Mouse (Mus musculus) embryonic facial prominence, embryonic 15.5 days (tissue): ENCODE measurements at regions not wholly inside any gene's neighbourhood (a gene's known extent, or its start where the extent isn't known, plus 50 kb on each side); places are given as distances from the start of the nearest gene placed in this dataset.

Source experiments
- ATAC-seq: fragments of 200-750 bp; cut with Nextera tagmentation; 2 replicates; pipeline ENCODE4 v1.8.0; 2017; ENCODE audit warnings: low read depth, moderate TSS enrichment; ENCODE audit not compliant: insufficient number of reproducible peaks, low FRiP score, low TSS enrichment
- H3K27ac ChIP-seq: fragments of 300-500 bp; sonication (generic); replicated peaks from 2 replicates; pipeline ENCODE4 v1.5.1; 2015; ENCODE audit warnings: mild to moderate bottlenecking, inconsistent platforms
- H3K27me3 ChIP-seq: fragments of 300-500 bp; sonication (generic); 2 replicates; pipeline ENCODE4 v1.6.1; 2015; ENCODE audit warnings: inconsistent platforms
- H3K36me3 ChIP-seq: fragments of 300-500 bp; sonication (generic); 2 replicates; pipeline ENCODE4 v1.6.1; 2015; ENCODE audit warnings: mild to moderate bottlenecking, inconsistent platforms
- H3K4me1 ChIP-seq: fragments of 300-500 bp; sonication (generic); 2 replicates; pipeline ENCODE4 v1.6.1; 2015; ENCODE audit warnings: inconsistent platforms
- H3K4me2 ChIP-seq: fragments of 300-500 bp; sonication (generic); replicated peaks from 2 replicates; pipeline ENCODE4 v1.6.1; 2015; ENCODE audit warnings: mild to moderate bottlenecking, inconsistent platforms
- H3K4me3 ChIP-seq: fragments of 300-500 bp; sonication (generic); replicated peaks from 2 replicates; pipeline ENCODE4 v1.5.1; 2015; ENCODE audit warnings: mild to moderate bottlenecking, inconsistent platforms
- H3K9ac ChIP-seq: fragments of 300-500 bp; sonication (generic); 2 replicates; pipeline ENCODE4 v1.6.1; 2015; ENCODE audit warnings: inconsistent platforms
- H3K9me3 ChIP-seq: fragments of 300-500 bp; sonication (generic); replicated peaks from 2 replicates; pipeline ENCODE4 v1.6.1; 2016; ENCODE audit warnings: inconsistent platforms
- WGBS: fragments of 180-500 bp; shearing (Covaris S2); methylation state at CpG from one replicate; pipeline ENCODE4 v1.1.7; 2015; 5-methylcytosine and 5-hydroxymethylcytosine counted together

GRCm38 (mm10) chr13:26338795-26339194 is 431.2 kb downstream of the Hdgfl1 start:
- H3K4me2 ChIP-seq: no peak overlapping the region
- H3K36me3 ChIP-seq: no peaks in the 10 kb centered on the region
- no peaks in the 10 kb centered on the region for H3K27me3 ChIP-seq
- ATAC-seq: no peak
- H3K4me3 ChIP-seq: no peak overlapping the region
- no peaks in the 10 kb centered on the region for H3K9me3 ChIP-seq
- no peak overlapping the region for H3K27ac ChIP-seq
- H3K4me1 ChIP-seq: no peaks in the 10 kb centered on the region
- no peak overlapping the region for H3K9ac ChIP-seq
- 66% methylated on average over 3 of the region's 3 CpGs for WGBS

- H3K27ac ChIP-seq: no peak overlapping the region
- 68% methylated on average over 3 of the region's 3 CpGs for WGBS
- no peak overlapping the region for H3K9ac ChIP-seq
- H3K27me3 ChIP-seq: no peaks in the 10 kb centered on the region
- no peak overlapping the region for H3K4me3 ChIP-seq
- no peaks in the 10 kb centered on the region for H3K9me3 ChIP-seq
- no peak overlapping the region for H3K4me2 ChIP-seq
- ATAC-seq: no peak
- H3K4me1 ChIP-seq: no peaks in the 10 kb centered on the region
- no peaks in the 10 kb centered on the region for H3K36me3 ChIP-seq
Observed at GRCm38 (mm10) chr13:26325066-26325465, 444.9 kb downstream of the Hdgfl1 start.

GRCm38 (mm10) chr13:26324633-26325032 is 445.3 kb downstream of the Hdgfl1 start:
- no peak for ATAC-seq
- no peak overlapping the region for H3K4me3 ChIP-seq
- 72% methylated on average over 6 of the region's 6 CpGs for WGBS
- H3K9ac ChIP-seq: no peak overlapping the region
- H3K9me3 ChIP-seq: no peaks in the 10 kb centered on the region
- no peak overlapping the region for H3K4me2 ChIP-seq
- no peaks in the 10 kb centered on the region for H3K4me1 ChIP-seq
- no peaks in the 10 kb centered on the region for H3K27me3 ChIP-seq
- H3K36me3 ChIP-seq: no peaks in the 10 kb centered on the region
- no peak overlapping the region for H3K27ac ChIP-seq

GRCm38 (mm10) chr13:26318557-26318956 is 451.4 kb downstream of the Hdgfl1 start:
- H3K27me3 ChIP-seq: no peaks in the 10 kb centered on the region
- H3K27ac ChIP-seq: no peak overlapping the region
- H3K4me2 ChIP-seq: no peak overlapping the region
- no peaks in the 10 kb centered on the region for H3K4me1 ChIP-seq
- ATAC-seq: no peak
- 60% methylated on average over 5 of the region's 5 CpGs for WGBS
- H3K36me3 ChIP-seq: no peaks in the 10 kb centered on the region
- no peak overlapping the region for H3K4me3 ChIP-seq
- H3K9me3 ChIP-seq: no peaks in the 10 kb centered on the region
- H3K9ac ChIP-seq: no peak overlapping the region

GRCm38 (mm10) chr13:26312246-26313010 is 457.5 kb downstream of the Hdgfl1 start:
- no peak for ATAC-seq
- H3K9me3 ChIP-seq: no peaks in the 10 kb centered on the region
- H3K4me3 ChIP-seq: no peak overlapping the region
- no peak overlapping the region for H3K4me2 ChIP-seq
- H3K27ac ChIP-seq: no peak overlapping the region
- H3K36me3 ChIP-seq: no peaks in the 10 kb centered on the region
- H3K27me3 ChIP-seq: no peaks in the 10 kb centered on the region
- H3K9ac ChIP-seq: no peak overlapping the region
- 63% methylated on average over 7 of the region's 7 CpGs for WGBS
- no peaks in the 10 kb centered on the region for H3K4me1 ChIP-seq

GRCm38 (mm10) chr13:26284073-26284444 is 485.9 kb downstream of the Hdgfl1 start:
- Histone ChIP-seq H3K4me1 (peaks cover 10% of the 10 kb centered on the region), H3K4me2 (no peak overlapping the region), H3K27ac (peak overlapping the region; percentile 72), H3K4me3 (no peak overlapping the region), H3K27me3 (no peaks in the 10 kb centered on the region), H3K9me3 (no peaks in the 10 kb centered on the region), H3K36me3 (no peaks in the 10 kb centered on the region), H3K9ac (no peak overlapping the region)
- WGBS: 21% methylated on average over 3 of the region's 3 CpGs
- no peak; the same call in 1 of the 2 replicates for ATAC-seq

- H3K9me3 ChIP-seq: no peaks in the 10 kb centered on the region
- 32% methylated on average over 6 of the region's 6 CpGs for WGBS
- peak; percentile 65 for ATAC-seq
- no peak overlapping the region for H3K4me2 ChIP-seq
- no peak overlapping the region for H3K4me3 ChIP-seq
- H3K4me1 ChIP-seq: peaks cover 10% of the 10 kb centered on the region
- H3K36me3 ChIP-seq: no peaks in the 10 kb centered on the region
- H3K27me3 ChIP-seq: no peaks in the 10 kb centered on the region
- peak overlapping the region; percentile 72 for H3K27ac ChIP-seq
- no peak overlapping the region for H3K9ac ChIP-seq
Observed at GRCm38 (mm10) chr13:26283397-26284072, 486.4 kb downstream of the Hdgfl1 start.

GRCm38 (mm10) chr13:26282291-26282690 is 487.7 kb downstream of the Hdgfl1 start:
- WGBS: 49% methylated on average over 3 of the region's 3 CpGs
- H3K36me3 ChIP-seq: no peaks in the 10 kb centered on the region
- H3K4me2 ChIP-seq: no peak overlapping the region
- no peak for ATAC-seq
- peaks cover 10% of the 10 kb centered on the region for H3K4me1 ChIP-seq
- H3K9me3 ChIP-seq: no peaks in the 10 kb centered on the region
- H3K9ac ChIP-seq: no peak overlapping the region
- H3K27me3 ChIP-seq: no peaks in the 10 kb centered on the region
- no peak overlapping the region for H3K27ac ChIP-seq
- no peak overlapping the region for H3K4me3 ChIP-seq

GRCm38 (mm10) chr13:26272850-26273249 is 497.1 kb downstream of the Hdgfl1 start:
- no peak overlapping the region for H3K4me3 ChIP-seq
- H3K4me2 ChIP-seq: no peak overlapping the region
- no peaks in the 10 kb centered on the region for H3K27me3 ChIP-seq
- WGBS: 64% methylated on average over 3 of the region's 3 CpGs
- no peak for ATAC-seq
- H3K36me3 ChIP-seq: no peaks in the 10 kb centered on the region
- H3K9ac ChIP-seq: no peak overlapping the region
- H3K9me3 ChIP-seq: no peaks in the 10 kb centered on the region
- no peaks in the 10 kb centered on the region for H3K4me1 ChIP-seq
- no peak overlapping the region for H3K27ac ChIP-seq

- whole genome bisulfite sequencing: 88% methylated on average over 2 of the region's 2 CpGs
- Histone ChIP-seq H3K9ac (no peak overlapping the region), H3K27ac (no peak overlapping the region), H3K27me3 (no peaks in the 10 kb centered on the region), H3K4me1 (no peaks in the 10 kb centered on the region), H3K4me3 (no peak overlapping the region), H3K9me3 (no peaks in the 10 kb centered on the region), H3K4me2 (no peak overlapping the region), H3K36me3 (no peaks in the 10 kb centered on the region)
- ATAC-seq: no peak
Observed at GRCm38 (mm10) chr13:26267501-26267900, 502.5 kb downstream of the Hdgfl1 start.

GRCm38 (mm10) chr13:26235941-26236340 is 534.0 kb downstream of the Hdgfl1 start:
- Histone ChIP-seq H3K9me3 (no peaks in the 10 kb centered on the region), H3K27ac (no peak overlapping the region), H3K4me2 (no peak overlapping the region), H3K4me3 (no peak overlapping the region), H3K27me3 (no peaks in the 10 kb centered on the region), H3K9ac (no peak overlapping the region), H3K4me1 (no peaks in the 10 kb centered on the region), H3K36me3 (no peaks in the 10 kb centered on the region)
- no peak for ATAC-seq
- WGBS: 62% methylated on average over 5 of the region's 5 CpGs

- H3K9ac ChIP-seq: no peak overlapping the region
- H3K4me1 ChIP-seq: no peaks in the 10 kb centered on the region
- no peaks in the 10 kb centered on the region for H3K9me3 ChIP-seq
- H3K27ac ChIP-seq: no peak overlapping the region
- WGBS: 48% methylated on average over 1 of the region's 1 CpGs
- H3K4me2 ChIP-seq: no peak overlapping the region
- no peak overlapping the region for H3K4me3 ChIP-seq
- ATAC-seq: no peak
- no peaks in the 10 kb centered on the region for H3K36me3 ChIP-seq
- no peaks in the 10 kb centered on the region for H3K27me3 ChIP-seq
Observed at GRCm38 (mm10) chr13:26234703-26235102, 535.3 kb downstream of the Hdgfl1 start.
